Mouse (Mus musculus) midbrain, embryonic 11.5 days (tissue): ENCODE measurements at regions not wholly inside any gene's neighbourhood (a gene's known extent, or its start where the extent isn't known, plus 50 kb on each side); places are given as distances from the start of the nearest gene placed in this dataset.

Source experiments
- ATAC-seq: fragments of 200-750 bp; cut with Nextera tagmentation; 2 replicates; pipeline ENCODE4 v1.8.0; 2017; ENCODE audit warnings: moderate TSS enrichment, moderate library complexity; ENCODE audit not compliant: low FRiP score
- DNase-seq: peaks from one replicate; pipeline ENCODE4 v3.0.0; 2015; ENCODE audit warnings: low spot score; ENCODE audit errors: missing footprints
- H3K27ac ChIP-seq: fragments of 300-500 bp; sonication (generic); 2 replicates; pipeline ENCODE4 v1.5.1; 2014; ENCODE audit warnings: low read depth, low read length
- H3K27me3 ChIP-seq: fragments of 300-500 bp; sonication (generic); 2 replicates; pipeline ENCODE4 v1.6.1; 2014; ENCODE audit warnings: mild to moderate bottlenecking, low read length, moderate library complexity, mixed read lengths; ENCODE audit not compliant: control insufficient read depth, insufficient read depth
- H3K36me3 ChIP-seq: fragments of 300-500 bp; sonication (generic); 2 replicates; pipeline ENCODE4 v1.6.1; 2014; ENCODE audit warnings: mild to moderate bottlenecking, low read length, moderate library complexity, mixed read lengths; ENCODE audit not compliant: control insufficient read depth, insufficient read depth
- H3K4me1 ChIP-seq: fragments of 300-500 bp; sonication (generic); 2 replicates; pipeline ENCODE4 v1.6.1; 2014; ENCODE audit warnings: low read length; ENCODE audit not compliant: control insufficient read depth, insufficient read depth
- H3K4me2 ChIP-seq: fragments of 300-500 bp; sonication (generic); 2 replicates; pipeline ENCODE4 v1.6.1; 2014; ENCODE audit warnings: mild to moderate bottlenecking, moderate library complexity
- H3K4me3 ChIP-seq: fragments of 300-500 bp; sonication (generic); 2 replicates; pipeline ENCODE4 v1.5.1; 2014; ENCODE audit warnings: low read depth, low read length
- H3K9ac ChIP-seq: fragments of 300-500 bp; sonication (generic); 2 replicates; pipeline ENCODE4 v1.6.1; 2014; ENCODE audit warnings: low read length
- H3K9me3 ChIP-seq: fragments of 300-500 bp; sonication (generic); 2 replicates; pipeline ENCODE4 v1.6.1; 2016; ENCODE audit warnings: low read length; ENCODE audit not compliant: control insufficient read depth
- WGBS: fragments of 180-500 bp; shearing (Covaris S2); extraction: QIAGEN DNeasy Blood & Tissue Kit; methylation state at CpG from one replicate; pipeline ENCODE4 v1.1.7; 2014; 5-methylcytosine and 5-hydroxymethylcytosine counted together

DNA sequence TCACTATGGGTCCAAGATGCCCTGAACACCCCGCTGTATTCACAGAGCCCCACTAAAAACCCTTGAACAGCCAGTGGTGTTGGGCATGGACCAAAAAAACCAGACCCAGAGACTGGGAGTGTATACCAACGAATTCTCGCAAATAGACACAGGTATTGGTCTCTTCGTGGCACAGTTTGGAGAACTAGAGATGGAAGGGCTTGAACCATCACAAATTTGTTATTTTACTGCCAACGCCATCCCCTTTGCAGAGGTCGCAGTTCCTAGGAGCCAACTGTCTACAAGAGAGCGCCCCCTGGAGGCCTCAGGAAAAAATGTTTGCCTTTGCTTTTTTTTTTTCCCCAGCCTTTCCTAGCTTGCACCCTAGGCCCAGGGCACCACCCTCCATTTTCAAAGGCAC is 99.1 kb downstream of the Edn3 start:
- no peak overlapping the region for H3K4me3 ChIP-seq
- H3K9me3 ChIP-seq, result no peaks in the 10 kb centered on the region
- DNase-seq (peak; percentile 93), ATAC-seq (no peak)
- H3K4me1 ChIP-seq, result peaks cover 5% of the 10 kb centered on the region
- H3K9ac ChIP-seq, result no peak overlapping the region
- 36% methylated on average over 7 of the region's 7 CpGs for WGBS
- no peaks in the 10 kb centered on the region for H3K27me3 ChIP-seq
- no peak overlapping the region for H3K4me2 ChIP-seq
- no peaks in the 10 kb centered on the region for H3K36me3 ChIP-seq
- no peak overlapping the region for H3K27ac ChIP-seq

DNA sequence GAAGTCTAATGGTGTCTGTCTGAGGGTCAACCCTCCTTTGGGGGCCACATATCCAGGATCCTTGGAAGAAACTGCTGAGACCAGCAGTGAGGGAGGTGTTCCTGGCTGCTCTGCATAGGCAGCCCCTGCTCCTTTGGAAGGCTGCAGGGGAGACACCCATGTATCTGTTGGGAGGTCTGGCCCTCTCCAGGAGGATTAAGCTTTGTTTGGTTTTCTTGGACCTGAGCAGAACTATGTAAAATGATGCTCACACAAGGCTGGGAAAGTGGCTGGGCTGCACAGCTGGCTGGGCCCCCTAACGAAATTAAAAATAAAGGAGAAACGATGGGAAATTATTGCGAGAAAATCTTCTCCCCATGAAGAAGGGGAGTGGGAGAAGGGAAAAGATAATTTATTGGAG is 104.2 kb downstream of the Edn3 start:
- no peak overlapping the region for H3K27ac ChIP-seq
- no peaks in the 10 kb centered on the region for H3K9me3 ChIP-seq
- no peak for ATAC-seq
- H3K4me2 ChIP-seq, result no peak overlapping the region
- no peaks in the 10 kb centered on the region for H3K36me3 ChIP-seq
- H3K27me3 ChIP-seq, result no peaks in the 10 kb centered on the region
- no peak for DNase-seq
- H3K4me3 ChIP-seq, result no peak overlapping the region
- H3K4me1 ChIP-seq, result no peaks in the 10 kb centered on the region
- no peak overlapping the region for H3K9ac ChIP-seq
- 85% methylated on average over 3 of the region's 3 CpGs for WGBS

DNA sequence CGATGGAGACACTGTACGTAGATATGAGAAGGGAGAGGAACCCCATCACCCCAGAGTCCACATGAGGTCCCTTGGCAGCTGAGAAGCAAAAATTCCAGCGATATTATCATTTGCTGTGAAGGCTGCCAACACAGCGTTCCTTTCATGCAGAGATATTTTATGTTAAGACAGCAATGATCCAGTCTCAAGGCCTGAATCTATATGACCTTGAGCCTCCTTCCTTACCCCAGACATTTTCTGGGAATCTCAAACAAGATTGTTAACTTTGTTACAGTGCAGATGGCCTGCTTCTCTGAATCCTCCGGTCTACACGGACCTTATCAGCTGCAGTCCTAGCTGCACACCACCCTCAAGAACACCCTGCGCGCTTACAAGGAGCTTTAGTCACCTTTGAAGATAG is 106.1 kb downstream of the Edn3 start:
- Histone ChIP-seq H3K4me2 (no peak overlapping the region), H3K9ac (no peak overlapping the region), H3K9me3 (no peaks in the 10 kb centered on the region), H3K4me1 (no peaks in the 10 kb centered on the region), H3K27ac (no peak overlapping the region), H3K27me3 (no peaks in the 10 kb centered on the region), H3K4me3 (no peak overlapping the region), H3K36me3 (no peaks in the 10 kb centered on the region)
- no peak for ATAC-seq
- WGBS, result 90% methylated on average over 8 of the region's 8 CpGs
- no peak for DNase-seq

DNA sequence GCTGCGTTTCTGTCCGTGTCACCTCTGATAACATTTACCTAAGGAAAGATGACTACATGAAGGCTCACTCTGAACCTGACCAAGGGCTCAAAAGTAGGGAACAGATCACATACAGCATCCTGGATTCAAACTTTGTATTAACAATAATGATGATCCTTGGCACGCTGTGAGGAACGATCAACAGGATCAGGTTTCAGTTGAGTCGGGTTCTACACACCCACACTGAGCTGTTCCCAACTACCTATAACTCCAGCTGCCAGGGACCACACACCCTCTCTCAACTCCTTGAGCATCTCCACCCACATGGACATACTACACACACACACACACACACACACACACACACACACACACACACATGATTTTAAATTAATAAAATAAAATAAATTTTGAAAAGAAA is 107.0 kb downstream of the Edn3 start:
- Histone ChIP-seq H3K27me3 (no peaks in the 10 kb centered on the region), H3K9me3 (no peaks in the 10 kb centered on the region), H3K4me1 (no peaks in the 10 kb centered on the region), H3K27ac (no peak overlapping the region), H3K4me3 (no peak overlapping the region), H3K9ac (no peak overlapping the region), H3K4me2 (no peak overlapping the region), H3K36me3 (no peaks in the 10 kb centered on the region)
- DNase-seq (no peak), ATAC-seq (no peak)
- 74% methylated on average over 5 of the region's 5 CpGs for WGBS

DNA sequence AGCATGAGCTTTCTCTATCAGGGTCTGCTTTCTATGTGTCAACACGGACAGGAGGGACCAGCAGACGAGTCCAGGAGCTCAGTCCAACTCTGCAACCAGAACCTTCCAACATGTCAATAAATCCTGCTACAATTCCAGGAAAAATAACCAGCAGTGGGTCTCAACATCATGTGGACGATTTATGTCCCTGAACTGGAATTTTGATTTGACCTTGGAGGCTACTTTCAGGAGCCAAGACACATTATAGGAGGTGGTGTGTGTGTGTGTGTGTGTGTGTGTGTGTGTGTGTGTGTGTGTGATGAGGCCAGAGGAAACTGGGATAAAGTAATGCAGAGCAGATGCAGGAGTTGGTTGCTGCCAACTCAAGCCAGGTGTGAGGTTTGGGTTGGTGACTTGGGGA is 107.8 kb downstream of the Edn3 start:
- no peaks in the 10 kb centered on the region for H3K9me3 ChIP-seq
- H3K27ac ChIP-seq, result no peak overlapping the region
- ATAC-seq (no peak), DNase-seq (no peak)
- no peak overlapping the region for H3K4me3 ChIP-seq
- no peak overlapping the region for H3K4me2 ChIP-seq
- no peak overlapping the region for H3K9ac ChIP-seq
- 84% methylated on average over 3 of the region's 3 CpGs for WGBS
- H3K27me3 ChIP-seq, result no peaks in the 10 kb centered on the region
- no peaks in the 10 kb centered on the region for H3K4me1 ChIP-seq
- H3K36me3 ChIP-seq, result no peaks in the 10 kb centered on the region

DNA sequence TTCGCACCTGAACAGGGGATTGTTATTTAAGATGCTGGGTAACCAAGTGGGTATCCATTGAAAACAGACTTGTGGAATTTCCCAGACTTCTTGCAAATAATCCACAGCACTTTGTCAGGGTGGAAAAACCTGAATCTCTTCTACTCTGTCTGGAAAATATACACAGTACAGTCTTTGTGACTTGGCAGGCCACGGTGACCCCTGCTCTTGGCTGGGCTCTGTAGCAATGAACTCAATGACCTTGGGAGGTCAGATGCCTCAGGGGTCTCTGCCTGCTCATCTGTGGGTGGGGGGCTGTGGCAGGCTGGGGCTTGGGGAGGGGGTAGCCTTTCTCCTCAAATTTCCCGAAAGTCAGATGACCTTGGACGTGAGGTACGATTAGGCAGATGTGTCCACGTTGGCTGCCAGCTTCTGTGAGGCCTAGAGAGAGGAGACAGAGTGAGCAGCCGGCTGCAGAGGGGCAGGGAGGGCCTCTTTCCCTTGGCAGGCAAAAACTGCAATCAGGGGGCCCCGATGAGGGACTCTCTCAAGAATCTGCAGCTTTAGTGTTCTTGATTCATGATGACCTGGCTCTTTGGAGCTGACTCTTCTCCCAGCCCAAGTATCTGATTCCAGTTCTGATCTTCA is 108.4 kb downstream of the Edn3 start:
- no peaks in the 10 kb centered on the region for H3K4me1 ChIP-seq
- no peaks in the 10 kb centered on the region for H3K9me3 ChIP-seq
- WGBS, result 72% methylated on average over 8 of the region's 8 CpGs
- no peak overlapping the region for H3K4me3 ChIP-seq
- no peak for ATAC-seq
- peak; percentile 31 for DNase-seq
- H3K4me2 ChIP-seq, result no peak overlapping the region
- no peaks in the 10 kb centered on the region for H3K36me3 ChIP-seq
- no peak overlapping the region for H3K9ac ChIP-seq
- no peak overlapping the region for H3K27ac ChIP-seq
- H3K27me3 ChIP-seq, result no peaks in the 10 kb centered on the region

DNA sequence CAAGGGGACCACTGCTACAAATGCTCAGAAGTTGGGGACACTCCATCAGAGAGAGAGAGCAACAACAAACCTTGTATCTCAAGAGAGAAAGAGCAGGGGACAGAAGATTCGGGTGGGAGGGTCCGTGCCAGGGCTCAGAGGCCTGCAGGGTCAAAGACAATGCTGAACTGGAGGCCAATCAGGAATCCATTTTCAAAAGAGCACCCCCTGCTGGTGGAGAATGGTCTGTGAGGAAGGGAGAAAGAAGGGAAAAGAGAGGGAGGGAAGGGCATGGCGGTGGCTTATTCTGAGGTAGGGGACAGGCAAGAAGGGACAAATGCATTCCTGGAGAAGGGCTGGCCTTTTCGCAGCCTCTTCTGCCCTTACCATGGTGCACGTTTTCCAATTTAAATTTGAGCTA is 109.9 kb downstream of the Edn3 start:
- no peaks in the 10 kb centered on the region for H3K36me3 ChIP-seq
- WGBS, result 60% methylated on average over 5 of the region's 5 CpGs

DNA sequence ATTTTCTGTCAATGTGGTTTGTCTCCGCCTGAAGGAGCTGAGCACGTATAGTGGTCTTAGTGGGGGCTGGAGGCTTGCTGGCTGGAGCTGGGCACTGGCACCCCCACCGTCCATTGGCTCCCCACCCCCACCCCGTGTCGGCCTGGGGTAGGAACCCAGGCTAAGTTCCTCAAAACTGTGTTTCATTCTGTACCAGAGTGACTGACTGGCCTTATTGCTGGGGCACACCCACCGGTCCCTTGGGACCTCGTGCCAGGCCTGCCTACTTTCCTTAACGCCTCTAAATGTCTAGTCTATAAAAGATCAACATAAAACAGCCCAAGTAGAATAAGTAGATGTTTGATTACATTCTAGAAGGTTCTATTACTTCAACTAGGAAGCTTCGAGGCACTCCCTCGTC is 110.8 kb downstream of the Edn3 start:
- WGBS, result 87% methylated on average over 10 of the region's 10 CpGs
- ATAC-seq (no peak), DNase-seq (peak; percentile 59)

More for the DNA sequence above, 109.9 kb downstream of the Edn3 start:
- Histone ChIP-seq H3K27me3 (no peaks in the 10 kb centered on the region), H3K9ac (no peak overlapping the region), H3K27ac (no peak overlapping the region), H3K9me3 (no peaks in the 10 kb centered on the region), H3K4me1 (no peaks in the 10 kb centered on the region), H3K4me2 (no peak overlapping the region), H3K4me3 (no peak overlapping the region)
- ATAC-seq (no peak), DNase-seq (peak; percentile 87)

DNA sequence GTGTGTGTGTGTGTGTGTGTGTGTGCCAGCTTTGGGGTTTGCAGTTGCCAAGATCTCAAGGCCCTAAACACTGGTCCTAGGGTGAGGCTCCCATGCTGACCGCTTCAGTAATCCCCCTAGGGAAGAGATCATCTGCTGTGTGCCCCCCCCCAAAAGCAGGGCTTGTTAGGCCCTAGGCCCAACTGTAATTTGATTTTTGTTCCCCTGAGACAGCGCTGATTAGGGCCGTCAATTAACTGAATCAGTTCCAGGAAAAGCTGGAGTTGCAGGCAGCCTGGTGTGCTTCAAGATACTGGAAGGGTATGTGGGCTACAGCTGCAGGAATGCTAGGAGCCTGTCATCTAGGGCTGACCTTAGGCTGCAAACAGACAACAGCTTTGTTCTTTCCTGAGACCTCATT is 111.4 kb downstream of the Edn3 start:
- H3K4me3 ChIP-seq, result no peak overlapping the region
- no peaks in the 10 kb centered on the region for H3K36me3 ChIP-seq
- H3K4me2 ChIP-seq, result no peak overlapping the region
- DNase-seq (peak; percentile 87), ATAC-seq (0 out of 2 replicates have a peak, but pooled peaks have one; percentile 27)
- WGBS, result 74% methylated on average over 3 of the region's 3 CpGs
- no peaks in the 10 kb centered on the region for H3K27me3 ChIP-seq
- no peaks in the 10 kb centered on the region for H3K4me1 ChIP-seq
- no peak overlapping the region for H3K27ac ChIP-seq
- no peaks in the 10 kb centered on the region for H3K9me3 ChIP-seq
- no peak overlapping the region for H3K9ac ChIP-seq

More for the DNA sequence above, 110.8 kb downstream of the Edn3 start:
- Histone ChIP-seq H3K4me1 (no peaks in the 10 kb centered on the region), H3K27me3 (no peaks in the 10 kb centered on the region), H3K4me2 (no peak overlapping the region), H3K9ac (no peak overlapping the region), H3K36me3 (no peaks in the 10 kb centered on the region), H3K27ac (no peak overlapping the region), H3K9me3 (no peaks in the 10 kb centered on the region), H3K4me3 (no peak overlapping the region)
